Mouse (Mus musculus): ENCODE data around the gene Runx1. TPM values are rescaled to one million over a fixed set of nuclear protein-coding genes. Genes with fewer than 3 reads are reported as not detected.

Runx1 gene
- polyA plus RNA-seq, 1 experiment, result 87.4 TPM

GRCm38 (mm10) chr16:92783651-92784131 is 42.3 kb downstream of the Runx1 start:
- Histone ChIP-seq H3K4me3 (ENCODE audit: control insufficient read depth, insufficient read depth, low read length) (no peak overlapping the region), H3K36me3 (ENCODE audit: control insufficient read depth, insufficient read depth, low read length) (0 out of 2 replicates have a peak, but pooled peaks cover 3% of the 10 kb centered on the region), H3K27me3 (ENCODE audit: control insufficient read depth, insufficient read depth, low read length) (no peaks in the 10 kb centered on the region), H3K4me1 (replicated peaks; ENCODE audit: control insufficient read depth, insufficient read depth, low read length) (peaks cover 58% of the 10 kb centered on the region), H3K27ac (ENCODE audit: control insufficient read depth, insufficient read depth, low read length) (no peak overlapping the region)
- no peak for DNase-seq
- TF ChIP-seq POLR2A (IDR thresholded peaks at IDR 0.05; ENCODE audit: control insufficient read depth, extremely low read depth, insufficient read depth, low read length, poor library complexity) (no peak), CTCF (IDR thresholded peaks at IDR 0.05; ENCODE audit: borderline replicate concordance, control insufficient read depth, extremely low read depth, insufficient read depth, low read length, poor library complexity) (no peak)
- WGBS, result 40% methylated on average over 7 of the region's 7 CpGs

GRCm38 (mm10) chr16:92782408-92782807 is 43.5 kb downstream of the Runx1 start:
- TF ChIP-seq CTCF (IDR thresholded peaks at IDR 0.05; ENCODE audit: borderline replicate concordance, control insufficient read depth, extremely low read depth, insufficient read depth, low read length, poor library complexity), result no peak
- H3K27ac ChIP-seq (ENCODE audit: control insufficient read depth, insufficient read depth, low read length), result no peak overlapping the region
- H3K27me3 ChIP-seq (ENCODE audit: control insufficient read depth, insufficient read depth, low read length), result no peaks in the 10 kb centered on the region
- WGBS, result 47% methylated on average over 6 of the region's 6 CpGs
- DNase-seq, result no peak
- H3K4me3 ChIP-seq (ENCODE audit: control insufficient read depth, insufficient read depth, low read length), result no peak overlapping the region
- H3K36me3 ChIP-seq (ENCODE audit: control insufficient read depth, insufficient read depth, low read length), result no peaks in the 10 kb centered on the region
- H3K4me1 ChIP-seq (replicated peaks; ENCODE audit: control insufficient read depth, insufficient read depth, low read length), result peaks cover 61% of the 10 kb centered on the region

GRCm38 (mm10) chr16:92779896-92780435 is 46.0 kb downstream of the Runx1 start:
- Histone ChIP-seq H3K27ac (ENCODE audit: control insufficient read depth, insufficient read depth, low read length) (no peak overlapping the region), H3K4me3 (ENCODE audit: control insufficient read depth, insufficient read depth, low read length) (no peak overlapping the region), H3K27me3 (ENCODE audit: control insufficient read depth, insufficient read depth, low read length) (no peaks in the 10 kb centered on the region), H3K4me1 (replicated peaks; ENCODE audit: control insufficient read depth, insufficient read depth, low read length) (peaks cover 38% of the 10 kb centered on the region), H3K36me3 (ENCODE audit: control insufficient read depth, insufficient read depth, low read length) (no peaks in the 10 kb centered on the region)
- TF ChIP-seq POLR2A (IDR thresholded peaks at IDR 0.05; ENCODE audit: control insufficient read depth, extremely low read depth, insufficient read depth, low read length, poor library complexity) (no peak), CTCF (IDR thresholded peaks at IDR 0.05; ENCODE audit: borderline replicate concordance, control insufficient read depth, extremely low read depth, insufficient read depth, low read length, poor library complexity) (no peak)
- no peak for DNase-seq
- 93% methylated on average over 9 of the region's 9 CpGs for WGBS

- no peak overlapping the region for H3K27ac ChIP-seq (ENCODE audit: control insufficient read depth, insufficient read depth, low read length)
- TF ChIP-seq POLR2A (IDR thresholded peaks at IDR 0.05; ENCODE audit: control insufficient read depth, extremely low read depth, insufficient read depth, low read length, poor library complexity), result no peak
- TF ChIP-seq CTCF (IDR thresholded peaks at IDR 0.05; ENCODE audit: borderline replicate concordance, control insufficient read depth, extremely low read depth, insufficient read depth, low read length, poor library complexity), result no peak
- WGBS, result 93% methylated on average over 2 of the region's 2 CpGs
- H3K4me3 ChIP-seq (ENCODE audit: control insufficient read depth, insufficient read depth, low read length), result no peak overlapping the region
- H3K27me3 ChIP-seq (ENCODE audit: control insufficient read depth, insufficient read depth, low read length), result no peaks in the 10 kb centered on the region
- no peak for DNase-seq
- no peaks in the 10 kb centered on the region for H3K36me3 ChIP-seq (ENCODE audit: control insufficient read depth, insufficient read depth, low read length)
- H3K4me1 ChIP-seq (replicated peaks; ENCODE audit: control insufficient read depth, insufficient read depth, low read length), result peaks cover 32% of the 10 kb centered on the region
Observed at GRCm38 (mm10) chr16:92779175-92779574, 46.8 kb downstream of the Runx1 start.

GRCm38 (mm10) chr16:92778096-92778780 is 47.7 kb downstream of the Runx1 start:
- 90% methylated on average over 9 of the region's 9 CpGs for WGBS
- Histone ChIP-seq H3K27me3 (ENCODE audit: control insufficient read depth, insufficient read depth, low read length) (no peaks in the 10 kb centered on the region), H3K4me1 (replicated peaks; ENCODE audit: control insufficient read depth, insufficient read depth, low read length) (peaks cover 23% of the 10 kb centered on the region), H3K4me3 (ENCODE audit: control insufficient read depth, insufficient read depth, low read length) (no peak overlapping the region), H3K36me3 (ENCODE audit: control insufficient read depth, insufficient read depth, low read length) (peaks cover 4% of the 10 kb centered on the region; the same call in 1 of the 2 replicates), H3K27ac (ENCODE audit: control insufficient read depth, insufficient read depth, low read length) (no peak overlapping the region)
- TF ChIP-seq CTCF (IDR thresholded peaks at IDR 0.05; ENCODE audit: borderline replicate concordance, control insufficient read depth, extremely low read depth, insufficient read depth, low read length, poor library complexity) (no peak), POLR2A (IDR thresholded peaks at IDR 0.05; ENCODE audit: control insufficient read depth, extremely low read depth, insufficient read depth, low read length, poor library complexity) (no peak)
- DNase-seq, result no peak

GRCm38 (mm10) chr16:92767862-92768261 is 58.1 kb downstream of the Runx1 start:
- no peaks in the 10 kb centered on the region for H3K27me3 ChIP-seq (ENCODE audit: control insufficient read depth, insufficient read depth, low read length)
- no peak overlapping the region for H3K4me3 ChIP-seq (ENCODE audit: control insufficient read depth, insufficient read depth, low read length)
- 48% methylated on average over 4 of the region's 4 CpGs for WGBS
- DNase-seq, result no peak
- peaks cover 41% of the 10 kb centered on the region for H3K4me1 ChIP-seq (replicated peaks; ENCODE audit: control insufficient read depth, insufficient read depth, low read length)
- TF ChIP-seq CTCF (IDR thresholded peaks at IDR 0.05; ENCODE audit: borderline replicate concordance, control insufficient read depth, extremely low read depth, insufficient read depth, low read length, poor library complexity), result no peak
- TF ChIP-seq POLR2A (IDR thresholded peaks at IDR 0.05; ENCODE audit: control insufficient read depth, extremely low read depth, insufficient read depth, low read length, poor library complexity), result no peak
- H3K27ac ChIP-seq (ENCODE audit: control insufficient read depth, insufficient read depth, low read length), result peak overlapping the region; percentile 93
- H3K36me3 ChIP-seq (ENCODE audit: control insufficient read depth, insufficient read depth, low read length), result peaks cover 4% of the 10 kb centered on the region; the same call in 1 of the 2 replicates
